In the genomic region with DNA sequence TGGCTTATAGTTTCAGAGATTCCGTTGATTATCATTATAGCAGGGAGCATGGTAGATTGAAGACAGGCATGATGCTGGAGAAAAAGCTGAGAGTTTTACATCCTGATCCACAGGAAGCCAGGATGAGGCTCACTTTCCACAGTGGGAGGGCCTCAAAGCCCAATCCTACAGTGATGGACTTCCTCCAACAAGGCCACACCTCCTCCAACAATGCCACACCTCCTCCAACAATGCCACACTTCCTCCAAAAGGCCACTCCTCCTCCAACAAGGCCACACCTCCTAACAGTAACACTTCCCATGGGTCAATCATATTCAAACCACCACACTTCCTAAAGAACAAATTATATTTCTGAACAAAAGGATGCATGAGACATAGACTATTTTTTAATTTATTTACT, we compare ENCODE assay signal across 21 mouse cellular contexts.
A peak's percentile ranks its signal among the peaks of the same experiment; 100 is the strongest.
DNase-seq lines count a peak whose midpoint lies in the region; ATAC-seq and TF ChIP-seq lines count a peak whose summit lies in the region.
"Had no signal": no experiment of that assay in that cellular context is flagged by ENCODE, and none has a peak within 500 bp of the region (broad histone marks: within the 10 kb centered on the region; RNA-seq: fewer than 3 reads in every experiment).

No protein-coding gene starts in this region.

- no peak for TF ChIP-seq EP300 in MEL (IDR thresholded peaks at IDR 0.05; ENCODE audit: low read depth in 1 of 2, low read length in 2 of 2)

- H3K36me3 ChIP-seq in megakaryocyte, embryonic 14.5 days (replicated peaks; ENCODE audit: low read length), result peaks cover 40% of the 10 kb centered on the region
- peaks cover 0 to 4% of the 10 kb centered on the region in 2 experiments; a peak in 2 of 4 replicates for H3K36me3 ChIP-seq in MEL (ENCODE audit: control insufficient read depth in 1 of 2, insufficient read depth in 2 of 2, low read length in 2 of 2)
- H3K36me3 ChIP-seq: embryonic facial prominence, embryonic 15.5 days; forebrain, embryonic 10.5 days; heart, embryonic 15.5 days; hindbrain, embryonic 10.5 days had no signal

- H3K27ac ChIP-seq in gastrocnemius, adult 2 months, result peak overlapping the region; percentile 90
- no peak overlapping the region for H3K27ac ChIP-seq in MEL (ENCODE audit: control insufficient read depth, low read depth, low read length)
- H3K27ac ChIP-seq: embryonic facial prominence, embryonic 15.5 days; forebrain, embryonic 10.5 days; hindbrain, embryonic 10.5 days; hindbrain, embryonic 14.5 days had no signal

- TF ChIP-seq CTCF in gastrocnemius, adult 2 months (IDR thresholded peaks at IDR 0.05), result no peak
- TF ChIP-seq CTCF in MEL (IDR thresholded peaks at IDR 0.05 in 2 of 3, conservative IDR thresholded peaks at IDR 0.05 in 1 of 3; ENCODE audit: control insufficient read depth in 1 of 3, insufficient read depth in 1 of 3, low read depth in 2 of 3, low read length in 3 of 3, poor library complexity in 1 of 3, severe bottlenecking in 1 of 3), result no peak

- no peak for TF ChIP-seq POLR2A in MEL (IDR thresholded peaks at IDR 0.05; ENCODE audit: control insufficient read depth in 1 of 2, insufficient read depth in 1 of 2, low read depth in 1 of 2, low read length in 2 of 2, poor library complexity in 1 of 2)

- DNase-seq in gastrocnemius, adult 2 months, result no peak
- no peak for DNase-seq in gastrocnemius, adult 8-10 months (ENCODE audit: low spot score in 2 of 2)
- peak; percentile 19 for DNase-seq in MEL (ENCODE audit: low read depth, low spot score)
- DNase-seq in right cerebral cortex, postnatal 14 days, result no peak
- DNase-seq: adrenal gland, postnatal 14 days; cerebellum, adult 18-20 months; cerebellum, adult 9-11 months; cerebellum, postnatal 36 days; gastrocnemius, postnatal 25 days had no signal

- no peak for ATAC-seq in megakaryocyte, adult 5-6 weeks (ENCODE audit: poor library complexity, severe bottlenecking)
- ATAC-seq: activated CD4-positive, CD25-positive, alpha-beta regulatory T cell, adult 4 months; forebrain, embryonic 16.5 days; intestine, embryonic 16.5 days had no signal

- H3K9me3 ChIP-seq in megakaryocyte, embryonic 14.5 days, result peaks cover 4% of the 10 kb centered on the region; the same call in 1 of the 2 replicates
- H3K9me3 ChIP-seq in MEL (replicated peaks; ENCODE audit: insufficient read depth, low read length), result no peaks in the 10 kb centered on the region
- H3K9me3 ChIP-seq: embryonic facial prominence, embryonic 15.5 days; forebrain, embryonic 10.5 days; heart, embryonic 15.5 days; hindbrain, embryonic 10.5 days had no signal

- intact Hi-C loops in gastrocnemius, adult 2 months (cut with DNase I), result no loop called here

- H3K27me3 ChIP-seq in megakaryocyte, embryonic 14.5 days (replicated peaks), result no peaks in the 10 kb centered on the region
- no peaks in the 10 kb centered on the region for H3K27me3 ChIP-seq in MEL (ENCODE audit: control insufficient read depth in 1 of 2, insufficient read depth in 2 of 2, low read length in 2 of 2)
- H3K27me3 ChIP-seq: CH12.LX; embryonic facial prominence, embryonic 15.5 days; heart, embryonic 15.5 days had no signal

- no peak overlapping the region for H3K4me3 ChIP-seq in gastrocnemius, adult 2 months
- peak overlapping the region; percentile 29 for H3K4me3 ChIP-seq in megakaryocyte, embryonic 14.5 days (replicated peaks)
- no peak overlapping the region for H3K4me3 ChIP-seq in MEL (ENCODE audit: control insufficient read depth in 1 of 2, insufficient read depth in 1 of 2, low read depth in 2 of 2, low read length in 2 of 2)
- H3K4me3 ChIP-seq: embryonic facial prominence, embryonic 15.5 days; erythroblast, embryonic 14.5 days; forebrain, embryonic 10.5 days; heart, embryonic 15.5 days; hindbrain, embryonic 10.5 days had no signal

- no peak overlapping the region for H3K9ac ChIP-seq in MEL (ENCODE audit: control insufficient read depth, low read depth, low read length, poor library complexity, severe bottlenecking)
- H3K9ac ChIP-seq: embryonic facial prominence, embryonic 15.5 days; heart, embryonic 15.5 days; hindbrain, embryonic 14.5 days had no signal

- no peaks in the 10 kb centered on the region for H3K79me2 ChIP-seq in MEL (ENCODE audit: control insufficient read depth, insufficient read depth, low read length, poor library complexity)

- no peak for TF ChIP-seq RAD21 in MEL (IDR thresholded peaks at IDR 0.05; ENCODE audit: low read depth, low read length)

- H3K4me1 ChIP-seq in megakaryocyte, embryonic 14.5 days, result peaks cover 93% of the 10 kb centered on the region
- H3K4me1 ChIP-seq in MEL (ENCODE audit: control insufficient read depth in 1 of 2, insufficient read depth in 2 of 2, low read length in 2 of 2), result peaks cover 2 to 14% of the 10 kb centered on the region in 2 experiments; a peak in 3 of 4 replicates
- H3K4me1 ChIP-seq: embryonic facial prominence, embryonic 15.5 days had no signal

TF ChIP-seq in MEL, 35 proteins besides CTCF, POLR2A, EP300 and RAD21:
- no peak for TF ChIP-seq ZNF384 (IDR thresholded peaks at IDR 0.05; ENCODE audit: low read depth, low read length)
- TF ChIP-seq MEF2A (IDR thresholded peaks at IDR 0.05; ENCODE audit: extremely low read depth, insufficient replicate concordance, low read depth, low read length, poor library complexity, severe bottlenecking), result no peak
- TF ChIP-seq JUND (IDR thresholded peaks at IDR 0.05; ENCODE audit: low read depth, low read length), result no peak
- TF ChIP-seq ZKSCAN1 (IDR thresholded peaks at IDR 0.05; ENCODE audit: low read depth, low read length), result no peak
